Mouse (Mus musculus): Measurements from ENCODE around the gene 2810021J22Rik. TPM values are rescaled to one million over a fixed set of nuclear protein-coding genes. Genes with fewer than 3 reads are reported as not detected.

2810021J22Rik gene
- polyA plus RNA-seq, 1 experiment from 2014 or later: 1.9 TPM

- no peak overlapping the region for H3K4me2 ChIP-seq (replicated peaks; ENCODE audit: low read depth)
- no peaks in the 10 kb centered on the region for H3K27me3 ChIP-seq (replicated peaks; ENCODE audit: control insufficient read depth, insufficient read depth, low read length)
- H3K27ac ChIP-seq (ENCODE audit: low read depth, low read length): peak overlapping the region; percentile 2; the same call in 1 of the 2 replicates
- no peak for ATAC-seq
- WGBS: 43% methylated on average over 4 of the region's 4 CpGs
- H3K9me3 ChIP-seq (ENCODE audit: control insufficient read depth): no peaks in the 10 kb centered on the region
- H3K9ac ChIP-seq (ENCODE audit: low read depth, low read length): no peak overlapping the region
- peaks cover 31% of the 10 kb centered on the region for H3K36me3 ChIP-seq (ENCODE audit: control insufficient read depth, insufficient read depth)
- TF ChIP-seq CTCF (IDR thresholded peaks at IDR 0.05; ENCODE audit: low read depth): peak; percentile 66
- H3K4me3 ChIP-seq (ENCODE audit: low read depth, low read length): no peak overlapping the region
- no peaks in the 10 kb centered on the region for H3K4me1 ChIP-seq (replicated peaks; ENCODE audit: control insufficient read depth, insufficient read depth, low read length)
These were observed 64.6 kb downstream of the 2810021J22Rik start for GRCm38 (mm10) chr11:58931576-58931975.

Other genes with a start within 250 kb of the 2810021J22Rik start
- gene Olfr323, start 236.7 kb upstream of the 2810021J22Rik start, polyA plus RNA-seq (2015; fragmentation: Nextera tagmentation; extraction: Ambion mirVana): not detected in 2 replicates
- not detected in 2 replicates for gene Trim58, start 226.8 kb upstream of the 2810021J22Rik start, polyA plus RNA-seq (2015; fragmentation: Nextera tagmentation; extraction: Ambion mirVana)
- not detected in 2 replicates for gene Olfr322, start 208.4 kb upstream of the 2810021J22Rik start, polyA plus RNA-seq (2015; fragmentation: Nextera tagmentation; extraction: Ambion mirVana)
- gene Olfr320, start 186.1 kb upstream of the 2810021J22Rik start, polyA plus RNA-seq (2015; fragmentation: Nextera tagmentation; extraction: Ambion mirVana): not detected in 2 replicates
- not detected in 2 replicates for gene Olfr319, start 168.1 kb upstream of the 2810021J22Rik start, polyA plus RNA-seq (2015; fragmentation: Nextera tagmentation; extraction: Ambion mirVana)
- not detected in 2 replicates for gene Olfr318, start 143.2 kb upstream of the 2810021J22Rik start, polyA plus RNA-seq (2015; fragmentation: Nextera tagmentation; extraction: Ambion mirVana)
- gene Olfr317, start 128.0 kb upstream of the 2810021J22Rik start, polyA plus RNA-seq (2015; fragmentation: Nextera tagmentation; extraction: Ambion mirVana): not detected in 2 replicates
- gene Olfr316, start 114.5 kb upstream of the 2810021J22Rik start, polyA plus RNA-seq (2015; fragmentation: Nextera tagmentation; extraction: Ambion mirVana): not detected in 2 replicates
- not detected in 2 replicates for gene Olfr315, start 94.0 kb upstream of the 2810021J22Rik start, polyA plus RNA-seq (2015; fragmentation: Nextera tagmentation; extraction: Ambion mirVana)
- gene Olfr314, start 84.3 kb upstream of the 2810021J22Rik start, polyA plus RNA-seq (2015; fragmentation: Nextera tagmentation; extraction: Ambion mirVana): not detected in 2 replicates
- gene Fam183b, start 65.3 kb upstream of the 2810021J22Rik start, polyA plus RNA-seq (2015; fragmentation: Nextera tagmentation; extraction: Ambion mirVana): 1.9 and 4.1 TPM in 2 replicates
- gene Olfr313, start 52.2 kb upstream of the 2810021J22Rik start, polyA plus RNA-seq (2015; fragmentation: Nextera tagmentation; extraction: Ambion mirVana): not detected in 2 replicates
- gene Olfr312, start 38.0 kb upstream of the 2810021J22Rik start, polyA plus RNA-seq (2015; fragmentation: Nextera tagmentation; extraction: Ambion mirVana): not detected in 2 replicates
- not detected in 2 replicates for gene Olfr311, start 28.0 kb upstream of the 2810021J22Rik start, polyA plus RNA-seq (2015; fragmentation: Nextera tagmentation; extraction: Ambion mirVana)
- 1.6 and 1.9 TPM in 2 replicates for gene Gm12258, start 20.1 kb upstream of the 2810021J22Rik start, polyA plus RNA-seq (2015; fragmentation: Nextera tagmentation; extraction: Ambion mirVana)
- 1.5 and 1.6 TPM in 2 replicates for gene Zfp39, start 37.0 kb downstream of the 2810021J22Rik start, polyA plus RNA-seq (2015; fragmentation: Nextera tagmentation; extraction: Ambion mirVana)
- gene Btnl10, start 50.7 kb downstream of the 2810021J22Rik start, polyA plus RNA-seq (2015; fragmentation: Nextera tagmentation; extraction: Ambion mirVana): not detected in 2 replicates
- gene Rnf187, start 71.7 kb downstream of the 2810021J22Rik start, polyA plus RNA-seq (2015; fragmentation: Nextera tagmentation; extraction: Ambion mirVana): 113 and 117 TPM in 2 replicates
- 6.9 and 7.8 TPM in 2 replicates for gene Hist3h2ba, start 81.7 kb downstream of the 2810021J22Rik start, polyA plus RNA-seq (2015; fragmentation: Nextera tagmentation; extraction: Ambion mirVana)
- gene Hist3h2a, start 87.5 kb downstream of the 2810021J22Rik start, polyA plus RNA-seq (2015; fragmentation: Nextera tagmentation; extraction: Ambion mirVana): 15.8 and 16.7 TPM in 2 replicates
- gene Trim17, start 87.5 kb downstream of the 2810021J22Rik start, polyA plus RNA-seq (2015; fragmentation: Nextera tagmentation; extraction: Ambion mirVana): 0.08 and 0.12 TPM in 2 replicates
- gene Trim11, start 110.9 kb downstream of the 2810021J22Rik start, polyA plus RNA-seq (2015; fragmentation: Nextera tagmentation; extraction: Ambion mirVana): 8.9 and 9.7 TPM in 2 replicates